Mouse (Mus musculus): ENCODE data around the gene Kcnk13. TPM values are rescaled to one million over a fixed set of nuclear protein-coding genes. Genes with fewer than 3 reads are reported as not detected.

Gene Kcnk13
- polyA plus RNA-seq, 1 experiment from 2014 or later: 0.39 TPM

- H3K4me3 ChIP-seq: no peak overlapping the region
- no peak overlapping the region for H3K4me2 ChIP-seq (replicated peaks)
- no peaks in the 10 kb centered on the region for H3K27me3 ChIP-seq
- H3K9ac ChIP-seq: no peak overlapping the region
- H3K4me1 ChIP-seq: no peaks in the 10 kb centered on the region
- H3K36me3 ChIP-seq: no peaks in the 10 kb centered on the region
- ATAC-seq (ENCODE audit: low FRiP score): no peak
- no peaks in the 10 kb centered on the region for H3K9me3 ChIP-seq (replicated peaks)
- 74% methylated on average over 7 of the region's 7 CpGs for WGBS
- H3K27ac ChIP-seq: no peak overlapping the region
These were observed 36.1 kb downstream of the Kcnk13 start for GRCm38 (mm10) chr12:100000381-100000780.

- no peak overlapping the region for H3K4me3 ChIP-seq
- no peak overlapping the region for H3K4me2 ChIP-seq (replicated peaks)
- H3K27ac ChIP-seq: no peak overlapping the region
- no peaks in the 10 kb centered on the region for H3K9me3 ChIP-seq (replicated peaks)
- no peaks in the 10 kb centered on the region for H3K27me3 ChIP-seq
- no peak for ATAC-seq (ENCODE audit: low FRiP score)
- H3K9ac ChIP-seq: no peak overlapping the region
- WGBS: 85% methylated on average over 3 of the region's 3 CpGs
- no peaks in the 10 kb centered on the region for H3K36me3 ChIP-seq
- no peaks in the 10 kb centered on the region for H3K4me1 ChIP-seq
These were observed 36.9 kb downstream of the Kcnk13 start for GRCm38 (mm10) chr12:100001246-100001645.

- Histone ChIP-seq H3K4me1 (no peaks in the 10 kb centered on the region), H3K9ac (no peak overlapping the region), H3K9me3 (replicated peaks) (no peaks in the 10 kb centered on the region), H3K4me3 (no peak overlapping the region), H3K27ac (no peak overlapping the region), H3K27me3 (no peaks in the 10 kb centered on the region), H3K36me3 (no peaks in the 10 kb centered on the region), H3K4me2 (replicated peaks) (no peak overlapping the region)
- 87% methylated on average over 3 of the region's 3 CpGs for WGBS
- ATAC-seq (ENCODE audit: low FRiP score): no peak
These were observed 37.6 kb downstream of the Kcnk13 start for GRCm38 (mm10) chr12:100001910-100002309.

GRCm38 (mm10) chr12:100002914-100003587 lies 38.8 kb downstream of the Kcnk13 start:
- Histone ChIP-seq H3K9ac (no peak overlapping the region), H3K4me3 (no peak overlapping the region), H3K36me3 (no peaks in the 10 kb centered on the region), H3K4me2 (replicated peaks) (no peak overlapping the region), H3K9me3 (replicated peaks) (no peaks in the 10 kb centered on the region), H3K4me1 (no peaks in the 10 kb centered on the region), H3K27me3 (no peaks in the 10 kb centered on the region), H3K27ac (no peak overlapping the region)
- no peak for ATAC-seq (ENCODE audit: low FRiP score)
- WGBS: 55% methylated on average over 8 of the region's 8 CpGs

GRCm38 (mm10) chr12:100005285-100005684 lies 41.0 kb downstream of the Kcnk13 start:
- no peaks in the 10 kb centered on the region for H3K27me3 ChIP-seq
- no peaks in the 10 kb centered on the region for H3K36me3 ChIP-seq
- H3K9ac ChIP-seq: no peak overlapping the region
- no peaks in the 10 kb centered on the region for H3K4me1 ChIP-seq
- H3K27ac ChIP-seq: no peak overlapping the region
- H3K4me2 ChIP-seq (replicated peaks): no peak overlapping the region
- no peaks in the 10 kb centered on the region for H3K9me3 ChIP-seq (replicated peaks)
- ATAC-seq (ENCODE audit: low FRiP score): no peak
- no peak overlapping the region for H3K4me3 ChIP-seq
- 92% methylated on average over 5 of the region's 5 CpGs for WGBS

- Histone ChIP-seq H3K27ac (no peak overlapping the region), H3K4me3 (no peak overlapping the region), H3K9ac (no peak overlapping the region), H3K27me3 (no peaks in the 10 kb centered on the region), H3K9me3 (replicated peaks) (no peaks in the 10 kb centered on the region), H3K4me2 (replicated peaks) (no peak overlapping the region), H3K4me1 (no peaks in the 10 kb centered on the region), H3K36me3 (no peaks in the 10 kb centered on the region)
- WGBS: 67% methylated on average over 2 of the region's 2 CpGs
- ATAC-seq (ENCODE audit: low FRiP score): no peak
These were observed 42.4 kb downstream of the Kcnk13 start for GRCm38 (mm10) chr12:100006681-100007080.

GRCm38 (mm10) chr12:100012839-100013238 lies 48.5 kb downstream of the Kcnk13 start:
- H3K4me1 ChIP-seq: no peaks in the 10 kb centered on the region
- no peak overlapping the region for H3K27ac ChIP-seq
- H3K9me3 ChIP-seq (replicated peaks): no peaks in the 10 kb centered on the region
- no peak overlapping the region for H3K4me3 ChIP-seq
- H3K36me3 ChIP-seq: no peaks in the 10 kb centered on the region
- no peak for ATAC-seq (ENCODE audit: low FRiP score)
- WGBS: 88% methylated on average over 3 of the region's 3 CpGs
- H3K9ac ChIP-seq: no peak overlapping the region
- H3K4me2 ChIP-seq (replicated peaks): no peak overlapping the region
- no peaks in the 10 kb centered on the region for H3K27me3 ChIP-seq

- WGBS: 90% methylated on average over 5 of the region's 5 CpGs
These were observed 50.8 kb downstream of the Kcnk13 start for GRCm38 (mm10) chr12:100015146-100015545.

GRCm38 (mm10) chr12:100017709-100018108 lies 53.4 kb downstream of the Kcnk13 start:
- Histone ChIP-seq H3K27me3 (no peaks in the 10 kb centered on the region), H3K4me3 (no peak overlapping the region), H3K36me3 (no peaks in the 10 kb centered on the region), H3K27ac (no peak overlapping the region), H3K4me1 (no peaks in the 10 kb centered on the region), H3K9ac (no peak overlapping the region), H3K9me3 (replicated peaks) (no peaks in the 10 kb centered on the region), H3K4me2 (replicated peaks) (no peak overlapping the region)
- WGBS: 90% methylated on average over 6 of the region's 6 CpGs
- ATAC-seq (ENCODE audit: low FRiP score): no peak

More at GRCm38 (mm10) chr12:100015146-100015545, 50.8 kb downstream of the Kcnk13 start:
- H3K27ac ChIP-seq: no peak overlapping the region
- H3K4me3 ChIP-seq: no peak overlapping the region
- no peak for ATAC-seq (ENCODE audit: low FRiP score)
- no peaks in the 10 kb centered on the region for H3K27me3 ChIP-seq
- no peaks in the 10 kb centered on the region for H3K4me1 ChIP-seq
- H3K9me3 ChIP-seq (replicated peaks): no peaks in the 10 kb centered on the region
- H3K36me3 ChIP-seq: no peaks in the 10 kb centered on the region
- H3K4me2 ChIP-seq (replicated peaks): no peak overlapping the region
- no peak overlapping the region for H3K9ac ChIP-seq

- 84% methylated on average over 5 of the region's 5 CpGs for WGBS
- no peak for ATAC-seq (ENCODE audit: low FRiP score)
These were observed 58.2 kb downstream of the Kcnk13 start for GRCm38 (mm10) chr12:100022490-100022889.

GRCm38 (mm10) chr12:100023821-100024365 lies 59.6 kb downstream of the Kcnk13 start:
- Histone ChIP-seq H3K4me2 (replicated peaks) (no peak overlapping the region), H3K9ac (no peak overlapping the region), H3K27ac (no peak overlapping the region), H3K9me3 (replicated peaks) (no peaks in the 10 kb centered on the region), H3K4me1 (no peaks in the 10 kb centered on the region), H3K36me3 (no peaks in the 10 kb centered on the region), H3K4me3 (no peak overlapping the region), H3K27me3 (no peaks in the 10 kb centered on the region)
- no peak for ATAC-seq (ENCODE audit: low FRiP score)
- 86% methylated on average over 12 of the region's 12 CpGs for WGBS

More at GRCm38 (mm10) chr12:100022490-100022889, 58.2 kb downstream of the Kcnk13 start:
- H3K27ac ChIP-seq: no peak overlapping the region
- H3K4me2 ChIP-seq (replicated peaks): no peak overlapping the region
- no peaks in the 10 kb centered on the region for H3K9me3 ChIP-seq (replicated peaks)
- no peaks in the 10 kb centered on the region for H3K4me1 ChIP-seq
- no peak overlapping the region for H3K9ac ChIP-seq
- no peaks in the 10 kb centered on the region for H3K36me3 ChIP-seq
- no peak overlapping the region for H3K4me3 ChIP-seq
- H3K27me3 ChIP-seq: no peaks in the 10 kb centered on the region

GRCm38 (mm10) chr12:100025675-100026074 lies 61.4 kb downstream of the Kcnk13 start:
- no peaks in the 10 kb centered on the region for H3K4me1 ChIP-seq
- WGBS: 72% methylated on average over 11 of the region's 11 CpGs

GRCm38 (mm10) chr12:100026715-100027245 lies 62.5 kb downstream of the Kcnk13 start:
- no peak for ATAC-seq (ENCODE audit: low FRiP score)

More at GRCm38 (mm10) chr12:100025675-100026074, 61.4 kb downstream of the Kcnk13 start:
- Histone ChIP-seq H3K4me2 (replicated peaks) (no peak overlapping the region), H3K27me3 (no peaks in the 10 kb centered on the region), H3K9me3 (replicated peaks) (no peaks in the 10 kb centered on the region), H3K27ac (no peak overlapping the region), H3K9ac (no peak overlapping the region), H3K4me3 (no peak overlapping the region), H3K36me3 (no peaks in the 10 kb centered on the region)
- no peak for ATAC-seq (ENCODE audit: low FRiP score)

More at GRCm38 (mm10) chr12:100026715-100027245, 62.5 kb downstream of the Kcnk13 start:
- no peak overlapping the region for H3K4me2 ChIP-seq (replicated peaks)
- no peaks in the 10 kb centered on the region for H3K4me1 ChIP-seq
- no peaks in the 10 kb centered on the region for H3K9me3 ChIP-seq (replicated peaks)
- no peak overlapping the region for H3K27ac ChIP-seq
- 83% methylated on average over 7 of the region's 7 CpGs for WGBS
- H3K27me3 ChIP-seq: no peaks in the 10 kb centered on the region
- no peak overlapping the region for H3K4me3 ChIP-seq
- no peaks in the 10 kb centered on the region for H3K36me3 ChIP-seq
- no peak overlapping the region for H3K9ac ChIP-seq
